17 mouse cellular contexts compared by ENCODE assay signal in genomic region chr13:11017584-11017983, GRCm38 (mm10).
"Had no signal": no experiment of that assay in that cellular context is flagged by ENCODE, and none has a peak within 500 bp of the region (broad histone marks: within the 10 kb centered on the region; RNA-seq: fewer than 3 reads in every experiment).

No protein-coding gene starts in this region.

- H3K4me2 ChIP-seq: liver, embryonic 13.5 days; midbrain, embryonic 11.5 days had no signal

- H3K4me1 ChIP-seq: liver, embryonic 13.5 days had no signal

- H3K9ac ChIP-seq: liver, embryonic 13.5 days had no signal

- H3K27ac ChIP-seq: left cerebral cortex, adult 2 months; liver, embryonic 13.5 days; stomach, postnatal 0 days had no signal

- H3K9me3 ChIP-seq: liver, embryonic 13.5 days had no signal

- H3K4me3 ChIP-seq: left cerebral cortex, adult 2 months; liver, embryonic 13.5 days had no signal

- H3K36me3 ChIP-seq: liver, embryonic 13.5 days had no signal

- DNase-seq: kidney, postnatal 10 days; kidney, postnatal 36 days; layer of hippocampus, postnatal 36 days; liver, embryonic 13.5 days; lung, adult 2 months; lung, postnatal 14 days; lung, postnatal 4 days; midbrain, embryonic 14.5 days; right cerebral cortex, adult 18-20 months; right cerebral cortex, postnatal 14 days; right cerebral cortex, postnatal 4 days; thymus, adult 2 months; thymus, postnatal 14 days; thymus, postnatal 4 days had no signal

- H3K27me3 ChIP-seq: liver, embryonic 13.5 days had no signal
